Mouse (Mus musculus): Measurements from ENCODE around the gene Vmn1r198. TPM values are rescaled to one million over a fixed set of nuclear protein-coding genes. Genes with fewer than 3 reads are reported as not detected.
A peak's percentile ranks its signal among the peaks of the same experiment; 100 is the strongest.
"Not testable (repeated sequence)": the region's sequence is repeated elsewhere in the genome, so short reads cannot be mapped to it uniquely, and the experiment has no call there.

Gene Vmn1r198
- polyA plus RNA-seq (2015; fragmentation: Nextera tagmentation; extraction: Ambion mirVana) = 0.01 TPM in 1 of 2 replicates, not detected in the other

DNA sequence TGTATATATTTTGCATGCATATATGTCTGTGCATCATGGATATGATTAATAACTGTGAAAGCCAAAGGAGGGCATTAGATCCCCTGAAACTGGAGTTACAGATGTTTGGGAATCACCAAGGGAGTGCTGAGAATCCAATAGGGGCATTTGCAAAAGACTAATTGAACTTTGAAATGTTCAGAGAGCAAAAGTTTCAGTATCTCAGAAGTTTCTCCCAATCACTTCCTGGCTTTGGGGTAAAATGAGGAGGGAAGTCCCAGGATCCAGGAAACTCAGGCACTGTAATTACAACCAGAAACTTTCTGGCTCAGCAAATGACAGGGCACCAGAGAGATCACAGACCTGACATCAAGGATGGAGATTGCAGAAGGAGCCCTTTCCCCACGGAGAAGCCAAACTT is at the start of gene Vmn1r198:
Vmn1r198 (plus strand) TSS at position 301 of the 400 bp plus-strand sequence.
- H3K27ac ChIP-seq (replicated peaks) = no peak within 1 kb of the TSS
- no peaks in the 10 kb centered on the region for H3K36me3 ChIP-seq (ENCODE audit: control insufficient read depth, insufficient read depth, low read length)
- H3K4me2 ChIP-seq (replicated peaks; ENCODE audit: low read depth) = no peak within 1 kb of the TSS
- no peak within 1 kb of the TSS for H3K9ac ChIP-seq (ENCODE audit: low read length)
- H3K27me3 ChIP-seq (ENCODE audit: control insufficient read depth, insufficient read depth, low read length) = no peaks in the 10 kb centered on the region
- H3K4me3 ChIP-seq (ENCODE audit: low read depth, low read length) = no peak within 1 kb of the TSS
- H3K4me1 ChIP-seq (replicated peaks; ENCODE audit: control insufficient read depth, insufficient read depth) = no peaks in the 10 kb centered on the region
- WGBS = 28% methylated on average over 1 of the region's 1 CpGs
- no peak for DNase-seq (ENCODE audit: low spot score)
- no peaks in the 10 kb centered on the region for H3K9me3 ChIP-seq (ENCODE audit: control insufficient read depth, low read length)
- ATAC-seq (ENCODE audit: low FRiP score, low TSS enrichment) = no peak
- no peak for TF ChIP-seq EP300 (optimal IDR thresholded peaks at IDR 0.05)
- no peak for TF ChIP-seq CTCF (IDR thresholded peaks at IDR 0.05; ENCODE audit: low read depth)

DNA sequence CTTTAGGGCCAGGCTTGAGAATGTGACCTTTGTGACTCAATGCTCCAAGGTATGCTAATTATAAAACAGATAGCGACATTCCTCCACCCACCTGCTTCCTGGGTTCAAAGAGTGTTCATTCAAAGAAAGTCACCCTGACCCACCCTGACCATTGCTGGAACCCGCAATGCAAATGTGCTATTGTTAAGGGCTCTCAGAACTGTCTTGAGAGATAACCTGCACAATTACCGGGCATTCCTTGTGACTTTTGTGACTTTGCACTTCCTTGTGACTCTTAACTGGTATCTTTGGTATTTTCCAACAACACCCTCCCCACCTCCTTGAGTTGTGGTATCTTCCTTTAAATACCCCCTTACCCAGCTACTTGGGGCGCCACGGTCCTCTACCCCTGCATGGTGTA is 42.1 kb upstream of the Vmn1r198 start:
- H3K4me3 ChIP-seq (ENCODE audit: low read depth, low read length); H3K9me3 ChIP-seq (ENCODE audit: control insufficient read depth, low read length); H3K36me3 ChIP-seq (ENCODE audit: control insufficient read depth, insufficient read depth, low read length); H3K9ac ChIP-seq (ENCODE audit: low read length); DNase-seq (ENCODE audit: low spot score); H3K27ac ChIP-seq (replicated peaks); ATAC-seq (ENCODE audit: low FRiP score, low TSS enrichment); H3K4me2 ChIP-seq (replicated peaks; ENCODE audit: low read depth); H3K4me1 ChIP-seq (replicated peaks; ENCODE audit: control insufficient read depth, insufficient read depth); H3K27me3 ChIP-seq (ENCODE audit: control insufficient read depth, insufficient read depth, low read length): not testable (repeated sequence)
- 86% methylated on average over 5 of the region's 5 CpGs for WGBS

DNA sequence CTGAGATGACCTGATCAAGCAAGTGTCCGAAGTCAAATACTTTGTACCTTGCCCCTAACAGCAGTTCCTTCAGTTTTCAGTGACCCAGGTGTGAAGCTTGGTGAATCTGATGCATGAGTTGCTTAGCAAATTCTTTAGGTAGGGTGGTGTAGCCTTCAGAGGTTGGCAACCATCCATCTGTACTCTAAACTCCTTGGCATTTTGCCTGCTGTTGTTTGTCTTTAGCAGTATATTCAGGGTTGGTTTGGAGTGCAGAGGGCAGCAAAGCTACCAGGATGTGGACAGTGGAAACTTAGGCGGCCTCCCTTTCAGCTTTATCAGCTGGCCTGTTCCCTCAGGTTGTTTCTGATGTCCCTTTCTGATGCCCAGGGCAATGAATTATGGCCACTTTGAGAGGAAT is 34.8 kb upstream of the Vmn1r198 start:
- 78% methylated on average over 2 of the region's 2 CpGs for WGBS

DNA sequence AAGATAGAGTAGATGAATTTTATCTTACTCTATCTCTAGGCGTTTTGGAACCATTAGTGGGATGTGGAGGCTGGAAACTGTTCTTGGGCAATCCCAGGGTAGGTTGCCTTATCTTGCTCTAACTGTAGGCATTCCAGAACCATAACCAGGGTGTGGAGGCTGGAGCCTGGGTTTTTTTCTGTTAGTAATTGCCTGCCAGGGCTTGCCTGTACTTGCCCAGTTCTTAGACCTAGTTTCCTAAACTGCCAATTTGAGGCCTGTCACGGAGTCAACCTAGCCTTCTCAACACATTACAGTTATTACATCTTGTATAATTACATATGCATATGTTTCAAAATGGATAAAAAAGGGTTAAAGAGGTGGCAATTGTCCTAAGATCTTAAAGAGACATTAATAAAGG is 32.8 kb upstream of the Vmn1r198 start:
- TF ChIP-seq CTCF (IDR thresholded peaks at IDR 0.05; ENCODE audit: low read depth) (no peak), EP300 (optimal IDR thresholded peaks at IDR 0.05) (no peak)
- WGBS = 76% methylated on average over 2 of the region's 2 CpGs
- Histone ChIP-seq H3K36me3 (ENCODE audit: control insufficient read depth, insufficient read depth, low read length) (no peaks in the 10 kb centered on the region), H3K27ac (replicated peaks) (no peak overlapping the region), H3K4me1 (replicated peaks; ENCODE audit: control insufficient read depth, insufficient read depth) (no peaks in the 10 kb centered on the region), H3K4me2 (replicated peaks; ENCODE audit: low read depth) (no peak overlapping the region), H3K9ac (ENCODE audit: low read length) (no peak overlapping the region), H3K9me3 (ENCODE audit: control insufficient read depth, low read length) (no peaks in the 10 kb centered on the region), H3K4me3 (ENCODE audit: low read depth, low read length) (no peak overlapping the region), H3K27me3 (ENCODE audit: control insufficient read depth, insufficient read depth, low read length) (no peaks in the 10 kb centered on the region)
- no peak for ATAC-seq (ENCODE audit: low FRiP score, low TSS enrichment)
- DNase-seq (ENCODE audit: low spot score) = no peak

More for the DNA sequence above, 34.8 kb upstream of the Vmn1r198 start:
- ATAC-seq (ENCODE audit: low FRiP score, low TSS enrichment) = peak; percentile 76; the same call in 1 of the 2 replicates
- Histone ChIP-seq H3K4me2 (replicated peaks; ENCODE audit: low read depth) (no peak overlapping the region), H3K27ac (replicated peaks) (no peak overlapping the region), H3K36me3 (ENCODE audit: control insufficient read depth, insufficient read depth, low read length) (no peaks in the 10 kb centered on the region), H3K4me1 (replicated peaks; ENCODE audit: control insufficient read depth, insufficient read depth) (no peaks in the 10 kb centered on the region), H3K9me3 (ENCODE audit: control insufficient read depth, low read length) (no peaks in the 10 kb centered on the region), H3K27me3 (ENCODE audit: control insufficient read depth, insufficient read depth, low read length) (no peaks in the 10 kb centered on the region), H3K9ac (ENCODE audit: low read length) (no peak overlapping the region), H3K4me3 (ENCODE audit: low read depth, low read length) (no peak overlapping the region)
- TF ChIP-seq CTCF (IDR thresholded peaks at IDR 0.05; ENCODE audit: low read depth) (no peak), EP300 (optimal IDR thresholded peaks at IDR 0.05) (no peak)
- DNase-seq (ENCODE audit: low spot score) = peak; percentile 59

DNA sequence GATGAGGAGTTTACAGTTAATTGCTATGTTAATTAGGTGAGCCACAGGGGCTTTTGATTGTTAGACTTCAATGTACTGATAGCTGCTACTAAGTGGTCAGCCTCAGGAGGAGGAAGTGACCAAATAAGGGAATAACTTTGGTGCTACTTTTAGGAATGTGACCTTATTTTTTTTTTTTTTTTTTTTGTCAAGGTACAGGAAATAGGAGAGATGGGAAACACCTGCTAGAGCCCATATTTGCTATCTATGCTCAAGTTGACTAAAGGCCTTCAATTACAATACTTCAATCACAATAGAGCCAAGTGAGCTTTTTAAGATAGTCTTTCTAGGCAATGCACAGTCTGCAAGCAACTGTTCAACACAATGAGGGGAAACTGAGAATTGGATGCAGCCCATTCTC is 30.1 kb upstream of the Vmn1r198 start:
- H3K27ac ChIP-seq (replicated peaks) = no peak overlapping the region
- no peak overlapping the region for H3K4me2 ChIP-seq (replicated peaks; ENCODE audit: low read depth)
- no peaks in the 10 kb centered on the region for H3K27me3 ChIP-seq (ENCODE audit: control insufficient read depth, insufficient read depth, low read length)
- H3K9ac ChIP-seq (ENCODE audit: low read length) = no peak overlapping the region
- no peaks in the 10 kb centered on the region for H3K9me3 ChIP-seq (ENCODE audit: control insufficient read depth, low read length)
- ATAC-seq (ENCODE audit: low FRiP score, low TSS enrichment) (no peak), DNase-seq (ENCODE audit: low spot score) (no peak)
- no peaks in the 10 kb centered on the region for H3K36me3 ChIP-seq (ENCODE audit: control insufficient read depth, insufficient read depth, low read length)
- no peak for TF ChIP-seq EP300 (optimal IDR thresholded peaks at IDR 0.05)
- TF ChIP-seq CTCF (IDR thresholded peaks at IDR 0.05; ENCODE audit: low read depth) = no peak
- no peaks in the 10 kb centered on the region for H3K4me1 ChIP-seq (replicated peaks; ENCODE audit: control insufficient read depth, insufficient read depth)
- H3K4me3 ChIP-seq (ENCODE audit: low read depth, low read length) = no peak overlapping the region

DNA sequence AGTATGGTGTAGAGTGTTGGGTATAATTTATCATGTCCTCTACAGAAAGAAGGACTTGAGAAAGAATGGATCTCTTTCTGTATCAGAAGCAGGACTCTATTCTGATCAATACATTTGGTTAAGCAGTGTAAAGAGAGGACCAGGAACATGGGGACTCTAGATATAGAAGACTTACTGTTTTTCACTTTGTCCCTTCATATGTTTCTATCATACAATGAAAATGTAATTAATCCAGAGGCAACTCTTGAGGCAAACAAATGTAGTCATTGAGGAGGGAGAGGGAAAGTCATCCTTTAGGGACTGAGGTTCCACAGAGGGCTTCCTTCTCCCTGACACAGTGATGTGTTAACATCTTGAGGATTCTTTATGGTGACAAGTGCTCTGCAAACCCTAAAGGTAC is 25.9 kb upstream of the Vmn1r198 start, which contains the start of gene Vmn1r197:
Vmn1r197 (plus strand) TSS at position 301 of the 400 bp plus-strand sequence.
- ATAC-seq (ENCODE audit: low FRiP score, low TSS enrichment) (no peak), DNase-seq (ENCODE audit: low spot score) (no peak)
- H3K4me2 ChIP-seq (replicated peaks; ENCODE audit: low read depth) = no peak within 1 kb of the TSS
- H3K9ac ChIP-seq (ENCODE audit: low read length) = no peak within 1 kb of the TSS
- H3K36me3 ChIP-seq (ENCODE audit: control insufficient read depth, insufficient read depth, low read length) = no peaks in the 10 kb centered on the region
- TF ChIP-seq EP300 (optimal IDR thresholded peaks at IDR 0.05) (no peak), CTCF (IDR thresholded peaks at IDR 0.05; ENCODE audit: low read depth) (no peak)
- H3K4me3 ChIP-seq (ENCODE audit: low read depth, low read length) = no peak within 1 kb of the TSS
- no peak within 1 kb of the TSS for H3K27ac ChIP-seq (replicated peaks)
- H3K4me1 ChIP-seq (replicated peaks; ENCODE audit: control insufficient read depth, insufficient read depth) = no peaks in the 10 kb centered on the region
- no peaks in the 10 kb centered on the region for H3K27me3 ChIP-seq (ENCODE audit: control insufficient read depth, insufficient read depth, low read length)
- H3K9me3 ChIP-seq (ENCODE audit: control insufficient read depth, low read length) = no peaks in the 10 kb centered on the region

Data from stomach, postnatal 0 days (tissue).